Mouse (Mus musculus): ENCODE data around the gene Ell2.

DNA sequence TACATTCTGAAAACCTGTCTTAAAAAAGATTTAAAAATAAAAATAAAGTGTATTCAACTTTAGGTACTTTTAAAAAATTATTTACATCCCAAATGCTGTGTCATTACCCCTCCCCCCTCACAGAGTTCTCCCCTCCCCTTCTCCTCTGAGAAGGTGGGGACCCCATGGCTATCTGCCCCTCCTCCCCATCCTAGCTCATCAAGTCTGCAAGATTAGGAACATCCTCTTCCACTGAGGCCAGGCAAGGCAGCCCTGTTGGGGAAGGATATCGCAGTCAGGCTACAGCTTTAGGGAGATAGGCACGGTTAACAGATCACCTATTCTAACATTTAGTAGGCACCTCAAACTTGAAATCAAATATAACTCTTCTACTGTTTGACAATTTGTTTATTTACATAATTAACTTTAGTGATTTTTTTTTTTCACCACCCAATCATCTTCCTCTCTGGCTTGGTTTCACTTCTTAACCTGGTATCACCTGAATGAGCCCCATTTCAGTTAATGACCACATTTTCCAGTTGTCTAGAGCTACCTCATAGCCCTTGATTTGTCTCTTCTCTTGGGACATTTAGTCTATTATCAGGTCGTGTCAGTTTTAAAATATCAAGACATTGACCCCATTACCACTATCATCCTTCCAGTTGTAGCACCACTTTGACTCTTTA, 11.2 kb downstream of the Ell2 start:
- no peak for TF ChIP-seq CTCF (IDR thresholded peaks at IDR 0.05; ENCODE audit: low read depth)
- no peak for TF ChIP-seq EP300 (optimal IDR thresholded peaks at IDR 0.05)
